ENCODE assay signal across 14 mouse cellular contexts in the genomic region with DNA sequence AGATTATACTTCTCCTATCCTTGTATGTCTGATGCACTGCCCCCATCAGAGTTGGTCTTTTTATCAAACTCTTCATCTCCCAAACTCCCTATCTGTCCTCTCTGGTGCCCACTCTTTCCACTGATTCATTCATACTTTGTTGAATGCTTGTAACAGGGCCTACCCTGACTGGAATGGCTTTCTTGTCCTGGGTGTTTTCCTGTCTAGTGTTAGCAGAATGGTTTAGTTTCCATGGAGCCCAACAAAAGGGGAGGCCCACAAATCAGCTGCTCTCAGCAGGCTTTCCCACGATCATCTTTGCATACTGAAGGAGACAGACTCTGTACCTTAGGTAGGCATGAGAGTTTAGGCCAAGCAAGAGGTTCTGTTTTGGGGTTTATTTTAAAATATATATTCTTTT.
DNase-seq lines count a peak whose midpoint lies in the region; ATAC-seq and TF ChIP-seq lines count a peak whose summit lies in the region.
"Had no signal": no experiment of that assay in that cellular context is flagged by ENCODE, and none has a peak within 500 bp of the region (broad histone marks: within the 10 kb centered on the region; RNA-seq: fewer than 3 reads in every experiment).

No protein-coding gene starts in this region.

- no peak for TF ChIP-seq CTCF in brain, embryonic 14.5 days (IDR thresholded peaks at IDR 0.05; ENCODE audit: borderline replicate concordance, extremely low read depth, insufficient read depth, insufficient read length)
- TF ChIP-seq CTCF in midbrain, postnatal 0 days (IDR thresholded peaks at IDR 0.05) = no peak

- no peaks in the 10 kb centered on the region; the same call in 1 of the 2 replicates for H3K4me1 ChIP-seq in forebrain, embryonic 15.5 days
- H3K4me1 ChIP-seq in hindbrain, embryonic 15.5 days (replicated peaks) = peaks cover 14% of the 10 kb centered on the region; the same call in 1 of the 2 replicates
- H3K4me1 ChIP-seq in midbrain, postnatal 0 days (ENCODE audit: insufficient read depth, low read length) = no peaks in the 10 kb centered on the region
- H3K4me1 ChIP-seq: liver, embryonic 13.5 days; lung, embryonic 15.5 days had no signal

- H3K4me3 ChIP-seq in forebrain, embryonic 15.5 days = no peak overlapping the region
- H3K4me3 ChIP-seq in hindbrain, embryonic 15.5 days = no peak overlapping the region
- no peak overlapping the region for H3K4me3 ChIP-seq in midbrain, postnatal 0 days (ENCODE audit: low read depth, low read length)
- H3K4me3 ChIP-seq: liver, embryonic 13.5 days; lung, embryonic 15.5 days had no signal

- no peaks in the 10 kb centered on the region for H3K27me3 ChIP-seq in forebrain, embryonic 15.5 days
- no peaks in the 10 kb centered on the region for H3K27me3 ChIP-seq in hindbrain, embryonic 15.5 days
- H3K27me3 ChIP-seq in midbrain, postnatal 0 days (ENCODE audit: insufficient read depth, low read length) = no peaks in the 10 kb centered on the region
- H3K27me3 ChIP-seq: liver, embryonic 13.5 days; lung, embryonic 15.5 days had no signal

- H3K4me2 ChIP-seq in forebrain, embryonic 15.5 days (replicated peaks) = no peak overlapping the region
- no peak overlapping the region for H3K4me2 ChIP-seq in hindbrain, embryonic 15.5 days
- H3K4me2 ChIP-seq in midbrain, postnatal 0 days (ENCODE audit: low read depth, low read length, poor library complexity, severe bottlenecking) = no peak overlapping the region
- H3K4me2 ChIP-seq: liver, embryonic 13.5 days; lung, embryonic 15.5 days had no signal

- intact Hi-C loops in left cerebral cortex, postnatal 14 days (cut with DNase I) = no loop called here
- intact Hi-C loops in left cerebral cortex, postnatal 10 days (cut with DNase I) = no loop called here

- H3K9me3 ChIP-seq in forebrain, embryonic 15.5 days = no peaks in the 10 kb centered on the region
- H3K9me3 ChIP-seq in hindbrain, embryonic 15.5 days = no peaks in the 10 kb centered on the region
- no peaks in the 10 kb centered on the region for H3K9me3 ChIP-seq in midbrain, postnatal 0 days (ENCODE audit: low read length)
- H3K9me3 ChIP-seq: liver, embryonic 13.5 days; lung, embryonic 15.5 days had no signal

- ATAC-seq in forebrain, embryonic 15.5 days (replicated peaks) = 0 out of 2 replicates have a peak, but pooled peaks have one; percentile 14
- peak; percentile 33; the same call in 1 of the 2 replicates for ATAC-seq in hindbrain, embryonic 15.5 days (ENCODE audit: low FRiP score, low read depth)
- ATAC-seq in midbrain, postnatal 0 days (ENCODE audit: low FRiP score) = no peak
- ATAC-seq in inflammation-experienced regulatory T-cells, adult 6 months = no peak

- WGBS in forebrain, embryonic 15.5 days = 7% methylated on average over 1 of the region's 1 CpGs
- WGBS in hindbrain, embryonic 15.5 days = 19% methylated on average over 1 of the region's 1 CpGs
- WGBS in midbrain, postnatal 0 days = 21% methylated on average over 1 of the region's 1 CpGs

- peak; percentile 69 for DNase-seq in brain, embryonic 14.5 days (ENCODE audit: low read depth)
- no peak for DNase-seq in midbrain, postnatal 0 days (ENCODE audit: low spot score)
- no peak for DNase-seq in left cerebral cortex, postnatal 14 days (ENCODE audit: low spot score in 2 of 2)
- DNase-seq in left cerebral cortex, postnatal 10 days (ENCODE audit: extremely low spot score in 1 of 2, low spot score in 2 of 2) = no peak
- DNase-seq: cerebellum, postnatal 14 days; gastrocnemius, postnatal 36 days; layer of hippocampus, postnatal 36 days; liver, embryonic 13.5 days; thymus, adult 18-20 months had no signal

- no peak for TF ChIP-seq POLR2A in brain, embryonic 14.5 days (IDR thresholded peaks at IDR 0.05; ENCODE audit: borderline replicate concordance, extremely low read depth, insufficient read depth, insufficient read length, poor library complexity, severe bottlenecking)

- H3K9ac ChIP-seq in forebrain, embryonic 15.5 days (replicated peaks) = no peak overlapping the region
- no peak overlapping the region for H3K9ac ChIP-seq in hindbrain, embryonic 15.5 days
- H3K9ac ChIP-seq in midbrain, postnatal 0 days (replicated peaks; ENCODE audit: low read length, poor library complexity, severe bottlenecking) = no peak overlapping the region
- H3K9ac ChIP-seq: liver, embryonic 13.5 days; lung, embryonic 15.5 days had no signal

- no peak overlapping the region for H3K27ac ChIP-seq in forebrain, embryonic 15.5 days (replicated peaks)
- H3K27ac ChIP-seq in hindbrain, embryonic 15.5 days (replicated peaks) = peak overlapping the region; percentile 58
- peak overlapping the region; percentile 63 for H3K27ac ChIP-seq in midbrain, postnatal 0 days (ENCODE audit: low read depth, low read length)
- H3K27ac ChIP-seq: liver, embryonic 13.5 days; lung, embryonic 15.5 days; macrophage had no signal

- H3K36me3 ChIP-seq in forebrain, embryonic 15.5 days = no peaks in the 10 kb centered on the region
- H3K36me3 ChIP-seq in hindbrain, embryonic 15.5 days = no peaks in the 10 kb centered on the region
- no peaks in the 10 kb centered on the region for H3K36me3 ChIP-seq in midbrain, postnatal 0 days (ENCODE audit: insufficient read depth, low read length)
- H3K36me3 ChIP-seq: liver, embryonic 13.5 days; lung, embryonic 15.5 days had no signal

Comparison
In these comparisons a context has a peak if more than half of its experiments do, and no peak if none do; other contexts are left out.
1. ATAC-seq: peak in forebrain, embryonic 15.5 days (single experiment) and hindbrain, embryonic 15.5 days (single experiment); none in midbrain, postnatal 0 days (single experiment) and inflammation-experienced regulatory T-cells, adult 6 months (single experiment).